Mouse (Mus musculus) cerebellum, adult 11-12 months (tissue): ENCODE measurements around the gene Prmt9.

ENCODE experiments used
- DNase-seq: peaks from one replicate; pipeline ENCODE4 v3.0.0; 2022

Prmt9 gene

DNA sequence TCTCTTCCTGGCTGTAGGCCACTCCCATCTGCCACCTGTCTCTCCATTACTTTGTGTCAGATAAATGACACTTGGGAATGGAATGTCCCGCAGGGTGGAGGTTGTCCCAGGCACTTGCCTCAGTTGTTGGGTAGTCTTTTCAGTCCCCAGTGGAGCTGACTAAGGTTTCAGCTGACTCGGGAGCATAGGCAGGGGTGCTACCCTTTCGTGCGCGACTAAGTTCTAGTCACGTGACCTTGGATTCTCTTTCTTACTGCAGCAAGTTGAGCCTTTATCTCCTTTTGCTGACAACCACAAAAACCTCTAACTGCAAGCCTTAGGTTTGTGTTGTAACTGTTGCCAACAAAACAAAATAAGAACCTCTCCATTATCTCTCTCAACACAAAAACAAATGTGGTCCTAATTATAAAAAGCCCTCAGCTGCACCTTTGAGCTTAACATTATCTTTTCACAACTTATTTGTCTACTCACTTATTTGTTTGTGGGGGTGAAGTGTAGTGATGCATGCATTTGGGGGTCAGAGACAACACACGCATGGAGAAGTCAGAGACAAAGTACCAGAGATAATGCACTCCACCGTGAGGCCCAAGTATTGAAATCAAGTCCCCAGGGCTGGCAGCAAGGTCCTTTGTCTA, 14.7 kb upstream of the Prmt9 start:
- DNase-seq = no peak

DNA sequence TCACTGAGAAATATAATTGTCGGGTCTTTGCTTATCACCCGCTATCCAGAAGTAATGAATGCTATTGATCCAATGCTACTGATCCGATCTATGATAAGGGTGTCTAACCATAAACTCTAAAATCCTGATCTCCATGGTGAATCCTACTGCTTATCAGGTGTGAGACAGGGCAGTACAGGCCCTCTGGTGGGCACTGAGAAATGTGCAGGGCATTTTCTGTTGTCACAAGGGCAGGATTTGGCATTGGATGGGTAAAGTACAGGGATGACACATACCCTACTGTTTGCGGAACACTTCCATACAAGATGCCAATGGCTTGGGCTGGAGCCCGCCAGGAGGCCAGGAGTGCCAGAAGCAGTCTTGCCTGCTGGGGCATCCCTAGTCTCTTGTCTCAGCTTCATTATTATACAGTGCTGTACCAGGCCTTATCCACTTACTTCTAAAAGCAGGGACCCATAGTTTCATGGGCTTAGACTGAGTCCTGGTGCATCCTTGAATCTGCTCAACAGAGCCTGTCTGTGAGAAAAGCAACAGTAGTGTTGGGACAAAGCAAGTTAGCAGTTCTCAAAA, 14.1 kb upstream of the Prmt9 start:
- peak; percentile 69 for DNase-seq

DNA sequence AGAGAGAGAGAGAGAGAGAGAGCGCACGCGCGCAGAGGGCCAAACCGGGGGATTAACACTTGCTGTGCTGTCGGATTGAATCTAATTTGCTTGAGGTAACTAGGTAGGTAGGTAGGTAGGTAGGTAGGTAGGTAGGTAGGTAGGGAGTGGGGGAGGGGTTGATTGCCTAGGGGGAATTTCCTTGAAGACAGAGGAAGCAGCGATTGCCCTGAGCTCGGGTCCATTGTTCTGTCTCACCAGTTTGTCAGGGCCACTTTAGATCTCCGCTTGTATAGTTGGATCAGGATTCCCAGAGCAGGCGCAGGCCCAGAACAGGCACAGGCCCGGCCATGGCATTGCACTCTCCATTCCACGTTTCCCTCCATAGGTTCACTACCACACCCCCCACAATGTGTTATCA, 12.4 kb upstream of the Prmt9 start:
- DNase-seq = no peak

DNA sequence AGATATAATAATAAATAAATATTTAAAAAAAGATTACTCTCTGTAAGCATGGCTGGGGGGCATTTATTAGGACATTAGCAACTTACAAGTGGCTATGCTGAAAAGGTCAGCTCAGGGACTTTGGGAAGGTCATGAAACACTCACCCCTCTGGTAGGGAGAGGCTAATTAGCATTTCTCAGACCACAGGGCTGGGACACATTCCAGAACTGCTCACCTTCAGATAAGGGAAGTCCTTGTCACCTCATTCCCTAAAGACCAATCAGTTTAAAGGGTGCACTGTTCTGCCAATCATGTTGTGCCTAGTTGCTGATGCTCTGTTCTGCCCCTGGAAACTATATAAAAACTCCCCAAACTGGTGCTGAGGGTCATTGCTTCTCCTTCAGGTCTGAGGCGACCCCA, 10.9 kb upstream of the Prmt9 start:
- DNase-seq = no peak

DNA sequence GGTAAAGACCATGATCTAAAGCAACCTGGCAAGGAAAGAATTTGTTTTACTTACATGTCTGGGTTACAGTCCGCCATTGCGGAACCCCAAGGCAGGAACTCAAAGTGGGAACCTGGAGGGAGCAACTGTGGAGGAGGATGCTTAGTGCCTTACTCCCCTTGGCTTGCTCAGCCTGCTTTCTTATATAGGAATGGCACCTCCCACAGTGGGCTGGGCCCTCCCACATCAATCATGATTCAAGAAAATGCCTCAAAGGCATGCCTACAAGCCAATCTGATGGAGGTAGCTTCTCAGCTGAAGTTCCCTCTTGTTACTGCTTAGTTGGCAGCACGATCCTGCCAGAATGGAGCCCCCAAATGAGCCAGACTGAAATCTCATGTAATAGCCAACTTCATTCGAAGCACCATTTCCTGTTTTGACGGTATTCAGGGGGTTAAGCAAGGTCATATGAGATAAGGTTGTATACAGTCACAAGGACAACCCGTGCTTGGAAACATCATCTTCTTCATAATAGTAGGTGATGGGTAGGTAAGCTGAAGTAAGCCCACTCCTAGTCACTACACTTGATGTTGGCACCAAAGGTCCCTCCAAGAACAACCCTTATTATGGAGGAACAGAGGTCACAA, 5.9 kb upstream of the Prmt9 start:
- DNase-seq = no peak

DNA sequence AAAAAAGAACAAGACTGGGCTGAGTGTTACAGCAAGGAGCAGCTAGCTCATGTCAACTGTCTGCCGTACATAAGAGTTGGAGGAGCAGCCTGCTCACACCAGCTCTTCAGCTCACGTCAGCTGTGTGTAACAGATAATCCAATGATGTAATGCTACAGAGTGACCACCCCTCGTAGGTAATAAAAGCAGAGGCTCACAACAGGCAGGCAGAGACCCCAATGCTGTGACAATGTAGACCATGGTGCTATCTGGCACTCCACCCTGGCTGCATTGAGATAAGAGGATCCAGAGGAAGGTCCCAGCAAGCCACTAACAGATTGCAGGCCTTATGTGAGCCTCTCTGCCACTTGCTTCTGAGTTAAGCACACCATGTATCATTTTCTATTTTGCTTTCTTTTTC, 4.8 kb upstream of the Prmt9 start:
- no peak for DNase-seq

DNA sequence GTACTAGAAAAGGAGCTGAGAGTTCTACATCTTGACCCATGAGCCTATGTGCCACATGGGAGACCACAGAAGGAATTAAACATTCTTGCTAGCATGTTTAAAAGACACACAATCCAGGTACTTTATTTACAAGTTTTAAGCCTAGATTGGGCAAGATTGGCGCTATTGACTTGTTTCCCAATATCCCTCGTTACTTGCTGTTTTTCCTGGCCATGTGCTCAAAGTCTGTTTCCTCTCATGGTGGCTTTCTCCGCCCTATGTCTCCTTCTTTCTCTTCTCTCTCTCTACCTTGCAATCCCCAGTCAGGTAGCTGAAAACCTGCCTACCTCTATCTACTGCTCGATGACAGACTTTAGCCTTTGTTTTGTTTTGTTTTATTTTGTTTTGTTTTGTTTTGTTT, 3.6 kb upstream of the Prmt9 start:
- DNase-seq = no peak

DNA sequence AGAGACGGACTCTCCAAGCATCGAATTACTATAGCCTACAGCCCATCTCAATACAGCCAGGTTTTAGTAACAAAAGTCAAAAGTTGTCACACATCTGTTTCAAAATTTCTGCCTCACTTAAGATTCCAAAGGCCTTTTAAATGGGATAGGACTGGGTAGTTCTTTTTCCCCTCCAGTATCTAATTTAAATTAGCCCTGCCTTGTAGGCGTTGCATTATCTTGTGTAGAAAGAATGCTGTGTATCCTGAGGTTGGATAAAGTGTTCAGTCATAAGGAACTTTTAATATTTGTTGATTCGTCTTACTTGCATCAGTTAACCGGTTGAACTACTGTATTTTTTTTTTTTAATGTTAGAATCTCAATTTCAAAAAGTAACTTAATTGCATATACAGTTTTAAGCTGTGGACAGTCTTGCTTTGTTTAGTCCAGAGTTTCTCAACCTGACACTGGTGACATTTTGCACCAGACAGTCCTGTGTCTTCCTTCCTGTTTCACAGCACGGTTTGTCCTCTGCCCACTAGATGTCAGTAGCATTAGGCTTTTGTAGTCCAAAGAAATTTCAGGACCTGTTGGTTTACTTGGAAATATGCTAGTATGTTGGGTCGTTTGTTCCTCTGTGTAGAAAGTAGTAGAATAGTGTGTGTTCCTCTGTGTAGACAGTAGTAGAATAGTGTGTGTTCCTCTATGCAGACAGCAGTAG, 834 bp downstream of the Prmt9 start:
- peak; percentile 19 for DNase-seq

DNA sequence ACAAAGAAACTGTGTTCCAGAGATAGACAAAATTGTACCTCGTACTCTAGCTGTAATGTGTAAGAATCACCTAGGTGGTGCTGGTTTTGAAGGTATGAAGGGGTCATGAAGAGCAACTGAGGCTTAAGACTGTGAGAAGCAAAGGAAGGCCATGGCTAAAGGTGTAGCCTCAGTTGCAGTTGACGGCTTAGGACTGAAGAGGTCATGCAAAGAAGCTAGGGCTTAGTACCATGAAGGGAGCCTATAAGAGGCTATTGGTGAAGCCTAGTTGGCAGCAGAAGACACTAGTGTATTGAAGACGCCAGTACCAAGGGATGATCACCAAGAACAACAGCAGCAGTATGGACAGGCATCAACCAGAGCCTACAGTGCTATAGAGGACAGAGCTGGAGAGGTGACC, 3.3 kb downstream of the Prmt9 start:
- DNase-seq = no peak

DNA sequence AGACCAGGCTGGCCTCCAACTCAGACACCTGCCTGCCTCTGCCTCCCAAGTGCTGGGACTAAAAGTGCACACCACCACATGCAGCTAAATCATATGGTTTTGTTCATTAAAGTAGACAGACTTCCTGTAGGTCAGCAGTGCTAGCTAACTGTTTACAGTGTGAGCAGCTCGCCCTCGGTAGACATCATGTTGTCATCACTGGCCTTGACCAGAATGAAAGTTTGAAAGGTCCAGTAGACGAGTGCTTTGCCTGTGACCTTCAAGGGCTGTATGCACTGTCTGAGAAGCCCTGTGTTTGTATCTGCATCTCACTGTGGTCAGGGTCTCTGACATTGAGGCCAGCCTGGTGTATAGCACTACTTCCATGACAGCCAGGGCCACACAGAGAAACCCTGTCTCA, 12.2 kb downstream of the Prmt9 start:
- no peak for DNase-seq

DNA sequence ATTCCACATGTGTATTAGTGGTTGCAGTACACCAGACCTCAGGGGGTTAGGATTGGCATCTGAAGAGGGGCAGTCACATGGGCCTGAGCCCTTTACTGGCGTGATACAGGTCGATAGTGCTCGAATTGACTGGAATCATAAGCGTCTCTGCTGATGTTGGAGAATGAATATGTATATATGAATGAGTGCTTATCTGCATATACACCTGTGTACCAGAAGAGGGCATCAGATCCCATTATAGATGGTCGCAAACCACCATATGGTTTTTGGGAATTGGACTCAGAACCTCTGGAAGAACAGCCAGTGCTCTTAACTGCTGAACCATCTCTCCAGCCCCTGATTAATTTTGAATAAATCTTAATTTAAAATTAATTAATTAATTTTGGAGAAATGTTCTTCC, 25.0 kb downstream of the Prmt9 start:
- DNase-seq = no peak

DNA sequence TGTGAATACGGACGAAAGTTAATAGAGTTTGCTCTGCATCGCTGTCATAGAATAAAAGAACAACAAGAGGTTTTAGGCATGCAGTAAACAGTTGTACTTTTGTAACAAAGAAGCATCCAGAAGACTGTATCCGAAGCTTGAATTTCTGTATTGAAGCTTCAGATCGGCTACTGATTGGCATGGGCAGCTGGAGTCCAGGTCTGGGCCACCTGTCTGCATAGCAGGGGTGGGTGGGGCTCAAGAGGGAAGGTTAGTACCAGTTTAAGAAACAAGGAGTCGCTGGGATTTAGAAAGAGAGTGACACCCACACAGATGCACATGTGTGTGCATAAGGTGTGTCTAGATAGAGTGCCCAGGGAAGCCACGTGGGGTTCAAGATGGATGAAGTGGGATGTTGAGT, 28.5 kb downstream of the Prmt9 start:
- DNase-seq = no peak

DNA sequence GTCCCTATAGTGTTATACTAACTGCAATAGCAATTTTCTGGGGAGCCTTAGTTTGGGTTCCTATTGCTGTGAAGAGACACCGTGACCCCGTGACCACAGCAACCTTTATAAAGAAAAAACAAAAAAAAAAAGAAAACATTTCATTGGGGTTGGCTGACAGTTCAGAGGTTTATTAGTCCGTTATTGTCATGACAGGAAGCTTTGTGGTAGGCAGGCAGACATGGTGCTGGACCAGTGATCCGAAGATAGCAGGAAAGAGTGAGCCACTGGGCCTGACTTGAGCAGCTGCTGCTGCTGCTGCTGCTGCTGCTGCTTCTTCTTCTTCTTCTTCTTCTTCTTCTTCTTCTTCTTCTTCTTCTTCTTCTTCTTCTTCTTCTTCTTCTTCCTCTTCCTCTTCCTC, 35.0 kb downstream of the Prmt9 start:
- no peak for DNase-seq

DNA sequence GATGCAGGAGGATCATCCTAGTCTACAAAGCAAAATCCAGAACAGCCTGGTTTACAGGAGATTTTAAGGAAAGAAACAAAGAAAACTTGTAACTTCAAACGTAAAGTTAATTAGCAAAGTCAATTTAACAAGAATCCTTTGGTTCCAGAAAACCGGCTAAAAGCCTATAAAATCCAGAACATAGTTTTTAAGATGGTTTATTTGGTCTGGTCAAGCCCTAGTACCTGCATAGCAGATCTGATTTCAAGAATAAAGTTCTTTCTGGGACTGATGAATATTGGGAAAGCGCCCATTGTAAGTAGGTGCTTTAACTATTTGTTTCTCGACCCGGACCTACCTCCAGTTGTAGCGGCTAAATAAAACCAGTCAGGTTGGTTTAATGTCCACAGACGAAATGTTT, 60.4 kb downstream of the Prmt9 start:
- DNase-seq = no peak

DNA sequence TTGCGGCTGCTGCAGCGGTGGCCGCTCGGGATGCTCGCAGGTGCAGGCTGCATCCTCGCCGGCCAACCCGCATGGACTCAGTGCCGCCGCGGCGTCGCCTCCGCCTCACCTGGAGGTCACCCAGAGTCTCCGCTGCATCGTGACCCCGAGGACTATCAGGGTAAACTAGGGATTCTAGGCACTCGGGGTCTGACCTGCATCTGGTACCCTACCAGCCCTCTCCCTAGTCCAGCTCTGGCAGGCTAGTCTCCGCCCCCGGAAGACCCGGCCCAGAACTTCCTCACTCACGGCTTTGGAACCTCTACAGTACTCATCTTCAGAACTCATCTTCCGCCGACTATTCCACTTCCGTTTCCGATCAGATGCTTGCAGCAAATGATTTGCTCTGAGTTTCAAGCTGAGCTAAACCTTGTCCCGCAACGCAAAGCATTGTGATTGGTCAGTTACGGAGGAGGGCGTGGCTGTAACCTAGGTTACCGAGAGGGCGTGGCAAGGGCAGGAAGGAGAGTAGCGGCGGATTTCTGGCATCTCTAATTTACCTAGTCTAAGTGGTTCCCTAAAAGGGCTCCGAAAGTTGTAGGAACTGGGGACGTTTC, 61.3 kb downstream of the Prmt9 start, which contains the start of gene Tmem184c:
Gene Tmem184c, minus strand, starts transcription at position 325 of the 596 bp plus-strand sequence.
- DNase-seq = peak; percentile 97

DNA sequence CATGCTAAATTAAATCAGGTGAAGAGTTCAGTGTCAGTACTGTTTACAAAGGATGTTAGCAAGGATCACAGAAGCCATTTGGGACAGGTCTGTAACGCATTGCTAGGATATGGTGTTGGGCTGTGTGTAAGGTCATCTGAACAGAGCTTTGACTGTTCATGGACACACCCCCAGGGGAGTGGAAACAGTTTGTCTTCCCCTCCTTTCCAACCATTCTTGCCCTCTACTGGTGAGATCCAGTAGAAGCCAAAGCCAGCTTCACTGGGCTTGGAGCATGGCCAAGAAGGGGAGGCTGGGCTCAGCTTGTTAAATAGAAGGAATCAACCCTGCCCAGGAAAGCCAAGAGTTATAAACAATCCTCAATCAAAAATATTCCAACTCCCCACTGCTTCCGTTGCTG, 68.7 kb downstream of the Prmt9 start:
- DNase-seq = no peak

DNA sequence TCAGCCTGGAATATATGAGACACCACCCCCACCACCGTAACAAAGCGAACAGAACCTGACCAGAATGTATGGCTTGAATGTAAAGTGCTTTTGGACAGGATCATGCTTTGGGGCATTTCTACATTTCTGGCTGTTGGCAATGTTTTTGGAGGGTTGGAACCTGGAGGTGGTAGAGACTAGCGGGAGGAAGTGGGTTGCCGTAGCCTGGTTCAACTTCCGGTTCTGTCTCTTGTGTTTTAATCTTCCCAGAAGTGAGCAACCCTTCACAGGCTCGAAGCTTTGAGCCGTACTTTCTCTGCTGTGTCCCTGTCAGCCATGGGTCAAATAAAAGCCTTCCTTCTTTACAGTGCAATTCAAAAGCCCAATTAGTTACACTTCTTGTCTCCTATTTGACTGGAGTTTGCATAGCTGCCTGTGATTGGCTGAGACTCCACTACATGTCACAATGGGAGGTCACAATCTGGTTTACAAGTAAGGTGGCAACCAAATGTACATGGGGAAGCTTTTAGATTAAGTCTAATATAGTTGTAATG, 74.5 kb downstream of the Prmt9 start:
- no peak for DNase-seq

DNA sequence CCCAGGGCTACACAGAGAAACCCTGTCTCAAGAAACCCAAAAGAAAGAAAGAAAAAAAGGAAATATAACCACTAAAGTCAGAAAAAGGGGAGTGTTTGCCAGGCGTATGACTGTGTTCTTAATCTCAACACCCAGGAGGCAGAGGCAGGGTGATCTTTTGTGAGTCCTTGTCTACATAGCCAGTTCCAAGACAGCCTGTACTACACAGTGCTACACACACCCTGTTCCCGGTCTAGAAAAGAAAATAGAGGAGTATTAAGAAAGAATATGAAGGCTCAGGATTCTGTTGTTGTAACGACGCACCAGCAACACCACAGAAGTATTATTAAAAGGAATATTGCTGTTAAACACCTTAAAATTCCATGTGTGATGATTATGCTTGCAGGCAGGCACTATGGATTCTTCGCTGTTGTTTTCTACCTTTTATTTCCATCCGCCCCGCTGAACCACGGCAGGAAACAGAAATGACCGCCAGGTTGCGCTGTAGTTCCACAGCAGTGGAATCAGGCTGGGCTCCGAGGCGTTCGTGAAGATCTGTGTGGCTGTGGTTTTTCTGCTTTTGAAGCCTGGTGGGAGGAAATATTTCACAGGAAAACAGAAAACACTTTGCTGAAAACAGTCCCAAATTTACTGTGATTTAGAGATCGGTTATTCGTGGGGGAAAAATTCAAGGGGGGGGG, 80.8 kb downstream of the Prmt9 start:
- peak; percentile 16 for DNase-seq

DNA sequence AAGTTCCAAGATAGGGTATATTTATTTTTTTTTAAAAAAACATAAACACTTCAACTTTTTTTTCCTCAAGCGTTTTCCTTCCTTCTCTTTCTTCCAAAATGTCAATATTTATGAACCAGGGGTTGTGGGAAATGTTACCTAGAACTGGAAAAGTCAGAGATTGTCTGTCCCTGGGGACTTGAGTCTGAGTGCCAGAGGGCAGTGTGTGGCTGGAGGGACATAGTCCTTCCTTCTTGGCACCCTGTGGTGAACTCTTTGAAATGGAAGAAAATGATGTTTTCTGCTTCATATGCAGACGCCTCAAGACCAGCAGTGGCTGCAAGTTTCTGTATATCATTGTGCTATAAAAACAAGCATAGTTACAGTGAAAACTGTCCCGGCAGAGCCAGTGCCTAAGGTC, 81.5 kb downstream of the Prmt9 start:
- no peak for DNase-seq
